Mouse (Mus musculus) adrenal gland, adult 8-10 months (tissue): ENCODE results near the gene Ppp1r9a. TPM values are rescaled to one million over a fixed set of nuclear protein-coding genes. Genes with fewer than 3 reads are reported as not detected.

Experiments used
- total RNA-seq, 4 experiments: library from RNA; stranded (reverse); gene quantifications; 2 replicates each; pipeline ENCODE4 v1.2.4; 2022

Ppp1r9a gene
- total RNA-seq, 4 experiments from 2014 or later: 51.4 to 80.7 (median 59.5) TPM

Other genes starting within 250 kb of the Ppp1r9a start
- gene Sgce, start 155.7 kb upstream of the Ppp1r9a start, total RNA-seq: 10 to 100 TPM; 67.4 to 94.6 (median 82.5) TPM
- 100 to 1,000 TPM; 229 to 471 (median 312) TPM for gene Peg10, start 155.6 kb upstream of the Ppp1r9a start, total RNA-seq